Mouse (Mus musculus) ZHBTc4 (cell line): ENCODE data around the gene Casp9.

Source experiments
- DNase-seq: peaks from one replicate; pipeline ENCODE4 v3.0.0-alpha.2; 2011; ENCODE audit warnings: low read depth, low spot score

The Casp9 gene

DNA sequence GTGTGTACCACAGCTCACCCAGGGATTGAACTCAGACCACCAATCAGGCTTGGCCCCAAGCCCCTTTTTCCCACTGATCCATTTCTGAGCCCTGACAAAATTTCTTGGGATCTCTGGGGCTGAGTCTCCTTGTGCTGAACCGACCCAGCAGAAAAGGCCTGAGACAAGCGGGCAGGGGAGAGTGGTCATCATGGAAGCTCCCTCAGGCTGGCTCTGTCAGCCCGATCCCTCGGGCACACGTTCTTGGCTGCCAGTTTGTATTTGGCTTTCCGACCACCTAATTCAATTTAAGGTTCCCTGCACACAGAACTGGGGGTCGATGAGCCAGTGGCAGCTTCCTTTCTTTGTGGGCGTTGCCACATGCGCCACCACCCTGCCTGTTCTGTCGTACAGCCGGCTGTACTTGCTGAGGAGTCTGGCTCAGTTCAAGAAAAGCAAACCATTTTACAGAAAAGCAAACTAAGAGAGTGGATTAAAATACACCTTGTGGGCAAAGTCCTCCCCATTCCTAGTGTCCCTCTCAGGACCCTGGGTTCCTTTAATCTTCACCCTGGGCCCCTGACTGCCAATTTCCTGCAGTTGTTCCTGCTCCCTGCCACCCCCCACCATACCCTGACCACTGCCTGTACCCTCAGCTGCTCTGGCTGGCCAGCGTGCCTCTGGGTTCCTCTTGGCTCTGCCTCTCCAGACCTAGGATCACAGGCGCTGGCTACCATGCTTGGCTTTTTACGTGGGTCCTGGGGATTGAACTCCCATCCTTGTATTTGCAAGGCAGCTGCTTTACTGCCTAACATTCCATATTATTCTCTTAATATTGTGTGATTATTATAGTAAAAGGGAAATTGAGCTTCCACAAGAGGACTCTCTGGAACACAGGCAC lies 23.6 kb downstream of the Casp9 start:
- DNase-seq, result no peak

DNA sequence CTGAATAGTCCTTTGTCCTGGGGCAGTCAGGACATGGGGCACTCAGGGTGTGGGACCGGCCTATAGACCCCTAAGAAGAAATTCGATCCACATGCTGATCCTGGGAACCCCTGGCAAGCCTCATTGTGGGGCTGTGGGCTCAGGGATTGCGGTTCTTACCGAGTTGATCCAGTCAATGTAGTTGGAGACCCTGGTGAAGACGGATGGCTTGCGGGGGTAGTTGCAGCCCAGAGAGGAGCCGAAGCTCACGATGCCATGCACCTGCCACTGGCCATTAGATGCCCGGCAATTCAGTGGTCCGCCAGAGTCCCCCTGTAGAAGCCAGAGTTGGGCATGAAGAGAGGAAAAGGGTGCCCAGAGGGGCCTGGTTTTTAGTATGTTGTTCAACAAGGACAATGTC lies 24.3 kb downstream of the Casp9 start:
- DNase-seq, result no peak

DNA sequence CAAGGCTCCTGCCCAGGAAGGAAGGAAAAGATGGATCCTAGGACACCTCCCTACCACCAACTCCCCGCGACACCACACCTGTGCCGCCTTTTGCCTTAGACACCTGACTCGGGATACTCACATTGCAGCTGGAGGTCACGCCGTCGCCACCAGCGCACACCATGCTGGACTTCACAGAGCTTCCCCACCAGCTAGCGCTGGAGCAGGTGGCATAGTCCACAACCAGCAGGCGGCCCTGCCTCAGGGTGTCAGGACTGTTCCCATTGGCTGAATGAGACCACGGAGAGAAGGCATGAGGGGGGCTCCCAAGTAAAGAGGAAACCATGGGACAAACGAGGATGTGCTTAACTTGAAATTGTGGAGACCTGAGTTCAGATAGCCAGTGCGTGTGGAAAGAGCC lies 25.4 kb downstream of the Casp9 start:
- DNase-seq, result peak; percentile 51

DNA sequence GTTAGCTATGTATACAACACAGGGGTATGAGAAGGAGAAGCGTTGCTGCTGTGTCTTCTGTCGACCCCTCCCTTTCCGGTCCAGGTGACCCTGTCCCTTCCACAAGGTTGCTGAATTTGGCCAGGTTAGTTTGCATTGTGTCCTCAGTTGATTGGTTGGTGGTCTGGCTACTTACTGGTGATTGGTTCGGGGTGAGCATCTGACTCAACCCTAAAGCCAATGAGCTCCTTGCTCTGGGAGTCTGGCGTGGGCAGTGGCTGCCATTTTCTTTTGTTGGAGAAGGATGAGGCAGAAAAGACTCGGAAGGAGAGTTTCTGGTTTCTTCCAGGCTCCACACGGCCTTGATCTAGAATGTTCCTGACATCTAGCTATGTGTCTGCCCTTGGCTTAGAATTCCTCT lies 25.9 kb downstream of the Casp9 start:
- peak; percentile 79 for DNase-seq

DNA sequence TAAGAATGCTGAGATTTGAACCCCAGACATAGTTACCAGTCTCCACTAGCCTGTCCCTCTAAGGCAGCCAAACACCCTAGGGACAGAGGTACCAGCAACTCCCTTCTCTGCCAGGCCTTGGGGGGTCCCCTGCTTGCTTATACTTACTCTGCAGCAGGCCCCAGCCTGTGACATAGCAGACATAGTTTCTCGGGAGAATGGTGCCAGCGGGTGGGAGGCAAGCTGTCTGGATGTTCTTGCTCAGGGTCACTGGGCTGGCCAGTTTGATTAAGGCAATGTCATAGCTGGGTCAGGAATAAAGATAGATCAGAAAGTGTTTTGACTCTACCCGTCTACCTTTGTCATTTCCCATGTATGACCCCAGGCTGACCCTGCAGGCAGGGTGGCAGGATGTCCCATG lies 27.8 kb downstream of the Casp9 start:
- no peak for DNase-seq

DNA sequence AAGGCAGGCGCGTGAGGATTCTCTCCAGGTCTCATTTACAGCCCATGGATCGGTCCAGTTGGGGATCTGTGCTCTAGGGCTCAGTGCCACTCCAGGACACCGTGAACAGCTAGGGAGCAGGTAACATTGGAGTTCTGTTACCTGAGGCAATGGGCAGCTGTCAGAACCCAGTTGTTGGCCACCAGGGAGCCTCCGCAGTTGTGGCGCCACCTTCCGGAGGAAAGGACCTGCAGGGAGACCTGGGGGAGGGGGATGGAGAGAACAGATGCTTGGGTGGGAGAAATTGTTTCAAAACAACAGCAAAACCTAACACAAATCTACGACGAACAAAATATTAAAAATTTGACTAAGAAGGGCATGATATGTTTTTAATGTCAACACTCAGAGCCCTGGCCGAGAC lies 28.7 kb downstream of the Casp9 start:
- DNase-seq, result peak; percentile 74

DNA sequence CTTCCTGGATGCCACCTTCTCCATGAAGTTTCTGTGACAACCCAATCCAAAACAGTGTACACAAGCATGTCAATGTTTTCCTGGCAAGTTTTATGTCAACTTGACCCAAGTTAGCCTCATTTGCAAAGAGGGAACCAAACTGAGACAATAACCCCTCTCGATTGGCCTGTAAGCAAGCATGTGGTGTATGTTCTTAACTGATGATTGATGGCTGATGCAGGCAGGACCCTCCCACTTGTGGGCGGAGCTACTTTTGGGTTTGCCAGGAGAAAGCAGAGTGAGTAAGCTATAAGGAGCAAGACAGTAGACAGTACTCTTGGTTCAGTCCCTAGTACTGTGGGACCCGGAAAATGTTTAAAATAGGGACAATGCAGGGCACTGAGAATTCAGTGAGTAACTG lies 29.6 kb downstream of the Casp9 start:
- DNase-seq, result peak; percentile 89

DNA sequence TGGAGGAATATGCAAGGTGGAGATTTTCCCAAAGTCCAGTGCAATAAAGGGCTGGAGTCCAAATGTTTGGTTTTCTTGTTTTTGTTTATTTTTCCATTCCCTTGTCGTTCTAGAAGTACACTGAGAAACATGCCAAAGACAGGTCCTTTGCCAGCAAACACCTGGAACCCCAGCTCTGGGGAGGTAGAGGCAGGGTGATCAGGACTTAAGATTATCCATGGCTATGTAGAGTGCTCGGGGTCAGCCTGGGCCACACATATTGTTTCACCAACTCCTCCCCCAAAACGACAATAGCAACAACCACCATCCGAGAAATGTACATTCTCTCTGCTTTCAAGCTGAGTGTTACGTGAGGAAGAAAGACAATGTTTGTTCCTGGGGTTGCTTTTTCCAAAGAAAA lies 32.6 kb downstream of the Casp9 start, which contains the start of gene Cela2a:
Gene Cela2a, minus strand, starts transcription at position 101 of the 400 bp plus-strand sequence.
- no peak for DNase-seq

DNA sequence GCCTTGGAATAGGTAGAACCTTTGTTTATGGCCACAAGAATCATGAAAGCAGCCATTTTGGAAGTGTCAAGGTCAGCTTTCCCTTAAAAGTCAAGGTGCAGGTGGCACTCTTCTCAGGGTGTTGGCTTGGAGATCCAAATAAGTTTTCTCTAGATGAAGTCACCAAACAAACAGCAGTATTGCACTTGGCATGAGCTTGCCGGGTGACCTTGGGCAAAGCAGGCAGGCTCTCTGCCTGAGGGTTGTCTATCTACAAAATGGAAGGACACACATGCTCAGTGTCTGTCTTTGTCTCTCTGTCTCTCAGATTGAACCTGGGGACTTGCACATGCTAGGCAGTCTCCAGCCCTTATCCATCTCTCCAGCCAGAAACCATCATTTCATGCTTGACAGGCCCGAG lies 34.0 kb downstream of the Casp9 start:
- DNase-seq, result no peak

DNA sequence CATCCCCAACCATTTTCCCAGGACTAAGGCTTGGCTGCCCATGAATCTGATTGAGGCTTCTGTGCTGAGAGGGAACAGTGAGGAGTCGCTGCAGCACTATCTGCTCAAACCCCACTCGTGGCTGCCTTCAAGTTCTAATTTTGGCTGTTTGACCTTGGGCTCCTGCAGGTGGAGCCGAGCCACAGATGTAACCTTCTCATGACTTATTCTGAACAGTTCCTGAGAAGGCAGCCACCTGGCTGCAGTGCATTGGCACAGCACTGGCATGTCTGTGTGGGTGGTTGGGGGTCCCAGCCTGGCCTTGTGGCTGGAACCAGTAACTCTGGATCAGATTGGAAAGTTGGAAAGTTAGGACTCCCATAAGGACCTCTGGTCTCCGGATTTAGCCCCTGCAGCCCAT lies 34.8 kb downstream of the Casp9 start:
- DNase-seq, result no peak

DNA sequence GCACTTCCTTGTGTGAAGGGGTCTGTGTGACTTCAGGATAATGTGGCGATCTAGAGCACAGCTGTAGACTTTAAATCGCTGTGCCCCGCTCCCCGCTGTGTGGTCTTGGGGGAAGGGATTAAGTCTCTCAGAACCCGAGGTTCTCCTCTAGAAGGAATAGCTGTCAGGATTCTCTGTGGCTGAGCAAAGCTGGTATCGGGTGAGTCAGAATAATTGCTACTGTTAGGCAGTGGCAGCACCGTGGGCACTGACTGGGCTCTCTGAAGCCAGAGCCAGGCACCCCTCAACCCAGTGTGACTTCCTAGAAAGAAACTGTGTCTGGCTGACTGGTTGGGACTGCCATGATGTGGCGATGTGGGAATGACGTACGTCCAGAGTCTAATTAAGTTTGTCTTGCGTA lies 37.0 kb downstream of the Casp9 start:
- peak; percentile 42 for DNase-seq

DNA sequence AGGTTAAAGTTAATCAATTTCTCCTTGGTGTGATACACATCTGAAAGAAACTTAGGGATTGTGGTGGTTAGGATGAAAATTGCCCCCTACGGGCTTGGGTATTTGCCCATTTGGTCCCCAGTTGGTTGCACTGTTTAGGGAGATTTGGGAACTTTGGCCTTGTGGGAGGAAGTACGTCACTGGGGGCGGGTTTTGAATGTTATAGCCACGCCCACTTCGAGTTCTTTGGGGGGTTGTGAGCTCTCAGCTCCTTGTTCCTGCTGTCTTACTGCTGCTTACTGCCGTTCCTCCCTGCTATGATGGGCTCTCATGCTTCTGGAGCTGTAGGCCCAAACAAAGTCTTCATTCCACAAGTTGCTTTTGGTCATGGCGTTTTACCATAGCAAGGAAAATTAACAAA lies 37.9 kb downstream of the Casp9 start:
- peak; percentile 81 for DNase-seq

DNA sequence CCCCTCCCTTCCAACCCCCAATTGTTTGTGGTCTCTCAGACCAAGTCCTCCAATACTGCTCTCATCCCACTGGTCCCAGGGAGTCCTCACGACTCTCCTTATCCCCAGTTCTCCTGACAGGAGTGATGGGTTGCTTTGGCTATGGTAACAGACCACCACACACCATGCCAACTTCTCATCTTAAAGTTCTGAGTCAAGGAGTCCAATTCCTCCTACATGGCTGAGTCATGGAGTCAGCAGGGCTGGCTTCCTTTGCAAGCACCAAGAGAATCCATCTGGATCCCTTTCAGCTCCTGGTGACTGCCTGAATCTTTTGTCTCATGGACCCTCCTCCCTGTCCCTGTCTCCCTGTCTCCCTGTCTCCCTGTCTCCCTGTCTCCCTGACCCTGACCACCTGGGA lies 40.5 kb downstream of the Casp9 start:
- DNase-seq, result no peak

DNA sequence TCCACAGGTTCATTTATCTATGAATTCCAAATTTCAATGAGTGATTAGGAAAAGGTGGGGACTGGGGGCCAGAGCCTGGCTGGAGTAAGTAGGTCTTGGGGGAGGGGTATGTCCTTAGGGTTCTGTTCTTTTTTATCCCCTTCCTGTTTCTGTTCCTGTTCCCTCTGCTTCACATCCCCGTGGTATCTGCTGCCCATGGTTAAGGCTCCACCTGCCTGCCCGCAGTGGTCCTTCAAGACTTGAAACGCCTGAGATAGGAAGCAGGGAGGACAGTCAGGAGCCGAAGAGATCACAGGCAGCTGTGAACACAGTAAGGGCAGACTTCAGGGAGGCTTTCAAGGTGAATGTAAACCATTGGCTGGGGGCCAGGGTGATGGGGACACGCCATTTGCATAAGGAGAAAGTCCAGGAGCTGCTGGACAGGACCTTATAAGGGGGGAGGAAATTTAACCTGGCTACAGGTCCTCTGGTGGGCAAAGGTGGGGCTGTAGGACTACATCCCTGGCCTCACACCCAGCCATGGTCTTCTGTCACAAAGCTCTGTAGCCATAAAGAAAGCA lies 41.2 kb downstream of the Casp9 start:
- DNase-seq, result no peak

DNA sequence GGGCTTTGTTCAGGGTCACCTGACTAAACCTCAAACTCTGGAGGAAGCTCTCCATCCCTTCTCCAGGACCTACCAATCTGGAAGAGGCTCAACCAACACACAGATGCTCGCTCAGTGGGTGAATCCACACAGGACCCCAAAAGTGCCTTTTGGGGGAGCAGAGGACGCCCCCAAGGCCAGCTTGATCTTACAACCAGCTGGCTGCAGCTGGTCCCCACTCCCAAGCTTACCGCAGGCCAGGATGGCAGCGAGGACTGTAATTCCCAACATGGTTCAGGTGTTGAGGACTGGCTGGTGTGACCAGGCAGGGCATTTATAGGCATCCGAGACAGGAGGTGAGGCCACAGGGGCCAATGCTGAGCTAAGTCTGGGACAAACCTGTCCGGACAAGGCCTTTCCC lies 52.6 kb downstream of the Casp9 start, which contains the start of gene Ctrc:
Gene Ctrc, minus strand, starts transcription at position 361 of the 400 bp plus-strand sequence.
- no peak for DNase-seq

DNA sequence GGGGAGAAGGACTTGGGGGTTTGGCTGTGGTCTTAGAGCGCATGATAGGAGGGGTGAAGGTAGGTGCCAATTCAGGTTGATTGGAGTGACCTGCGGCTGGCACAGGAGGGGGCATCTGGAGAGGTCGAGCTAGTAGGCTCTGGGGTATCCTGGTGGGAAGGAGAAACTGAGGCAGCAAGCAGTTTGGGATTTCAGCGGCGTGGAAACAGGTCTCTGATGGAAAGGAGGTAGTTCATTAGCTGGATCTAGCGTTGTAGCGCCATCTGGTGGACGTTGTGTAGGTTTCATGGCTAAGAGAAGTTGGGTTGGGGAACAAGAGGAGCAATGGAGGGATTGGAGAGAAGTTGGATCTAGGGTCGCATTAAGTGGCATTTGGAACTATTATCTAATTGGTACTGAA lies 60.0 kb downstream of the Casp9 start:
- DNase-seq, result peak; percentile 47

DNA sequence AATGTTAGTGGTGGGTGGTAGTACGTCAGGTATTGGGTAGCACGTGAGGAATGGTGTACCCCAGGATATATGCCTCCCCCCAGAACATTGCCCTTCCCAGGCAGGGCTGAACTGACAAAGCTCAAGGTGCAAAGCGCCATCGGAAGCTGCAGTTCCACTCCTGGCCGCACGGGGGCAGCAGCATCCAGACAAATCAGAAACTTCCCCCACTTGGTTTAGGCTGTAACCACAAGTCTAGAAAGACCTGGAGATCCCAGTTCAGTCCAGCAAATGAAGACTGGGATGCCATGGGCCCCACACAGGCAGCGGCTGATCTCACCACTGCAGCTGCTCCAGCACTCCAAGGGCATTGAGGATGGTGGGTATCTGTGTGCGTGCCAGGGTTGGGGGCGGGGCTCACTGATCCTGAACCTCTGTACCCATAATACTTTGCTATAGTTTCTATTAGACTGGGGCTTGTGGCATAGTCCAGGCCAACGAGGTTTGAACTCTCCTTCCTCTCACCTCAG lies 64.1 kb downstream of the Casp9 start:
- peak; percentile 86 for DNase-seq

DNA sequence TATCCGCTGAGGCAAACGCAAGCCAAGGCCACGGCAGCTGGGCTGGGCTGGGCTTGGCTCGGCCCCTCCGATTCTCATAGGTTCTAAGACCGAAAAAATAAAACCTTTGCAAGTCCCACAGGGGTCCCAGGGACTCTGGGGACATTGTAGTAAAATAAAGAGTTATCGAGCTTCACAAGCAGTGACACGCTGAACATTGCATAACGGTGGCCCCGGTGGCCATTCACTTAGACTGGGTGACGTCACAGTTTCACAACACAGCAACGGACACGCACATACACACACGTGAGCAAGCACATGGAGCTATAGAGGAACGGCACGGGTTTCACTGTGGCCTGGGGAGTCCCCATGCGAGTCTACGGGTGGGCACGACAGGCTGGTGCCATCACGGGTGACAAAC lies 65.1 kb downstream of the Casp9 start:
- DNase-seq, result no peak

DNA sequence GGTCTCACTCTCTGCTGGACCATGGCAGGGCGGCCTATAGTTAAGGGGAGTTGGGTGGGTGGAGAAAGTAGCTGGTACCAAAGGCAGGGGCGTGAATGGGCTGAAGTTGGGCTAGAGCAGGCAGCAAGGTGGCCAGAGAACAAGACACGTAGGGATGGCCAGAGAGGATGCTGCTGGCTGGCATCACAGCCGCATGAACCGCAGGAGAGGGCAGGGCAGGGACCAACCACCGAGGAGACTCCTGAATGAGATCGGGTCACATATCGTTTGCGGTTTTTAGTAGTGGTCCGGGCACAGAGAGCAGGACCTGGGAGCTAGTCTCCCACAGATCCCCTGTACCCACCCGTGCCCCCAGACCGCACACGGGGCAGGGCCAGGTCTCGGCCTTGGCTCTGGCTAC lies 65.9 kb downstream of the Casp9 start:
- DNase-seq, result no peak

DNA sequence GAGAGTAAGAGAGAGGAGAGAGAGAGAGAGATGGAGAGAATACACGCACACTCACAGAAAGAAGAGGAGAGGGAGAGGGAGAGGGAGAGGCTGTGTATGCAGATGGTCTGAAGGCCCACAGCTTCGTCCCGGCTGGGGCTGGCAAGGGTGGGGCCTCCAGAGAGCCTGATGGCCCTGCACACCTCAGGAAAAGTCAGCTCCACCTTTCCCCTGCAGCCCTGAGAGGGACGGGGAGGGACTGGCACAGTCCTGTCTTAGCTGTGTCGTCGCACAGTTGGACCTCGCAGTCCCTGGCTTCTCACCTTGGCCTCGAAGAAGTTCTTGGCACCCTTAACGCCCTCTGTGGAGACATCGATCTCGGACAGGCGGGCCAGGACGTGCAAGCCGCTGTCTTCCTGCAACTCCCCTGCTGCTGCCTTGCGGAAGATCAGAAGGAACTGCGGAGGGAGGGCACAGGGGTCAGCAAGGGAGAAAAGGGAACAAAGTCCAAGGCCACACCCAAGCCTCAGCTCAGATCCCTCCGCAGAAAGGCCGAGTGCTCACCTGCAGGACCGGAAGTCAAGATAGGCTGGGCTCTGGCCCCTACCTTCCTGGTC lies 66.9 kb downstream of the Casp9 start:
- DNase-seq, result no peak

DNA sequence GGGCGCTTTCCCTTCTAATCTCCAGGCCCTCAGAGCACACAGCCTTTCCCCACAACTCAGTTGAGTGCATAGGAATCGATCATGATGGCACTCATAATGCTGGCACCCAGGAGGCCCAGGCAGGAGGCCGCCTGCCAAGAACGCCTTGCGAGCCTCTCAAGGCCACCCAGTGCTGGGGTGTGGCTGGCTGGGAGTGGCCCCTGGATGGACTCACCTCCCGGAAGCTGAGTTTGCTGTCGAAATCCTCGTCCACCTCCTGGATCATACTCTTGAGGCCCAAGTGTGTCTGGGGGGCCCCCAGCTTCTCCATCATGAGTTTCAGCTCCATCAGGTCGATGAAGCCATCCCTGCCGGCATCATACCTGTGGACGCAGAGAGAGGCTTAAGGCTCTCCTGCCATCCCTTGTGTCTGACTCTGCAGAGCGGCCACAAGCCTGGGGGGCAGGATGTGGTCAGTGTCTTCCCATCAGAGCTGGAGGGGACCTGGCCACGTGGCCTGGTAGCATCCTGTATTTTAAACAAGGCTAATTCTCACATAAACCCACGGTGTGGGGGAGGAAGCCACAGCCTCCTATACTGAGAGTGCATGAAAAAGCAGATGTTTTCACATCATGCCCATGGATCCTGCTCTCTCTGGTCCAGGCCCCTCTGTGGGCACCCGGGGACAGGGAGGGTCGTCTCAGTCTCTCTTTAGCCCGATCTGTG lies 68.3 kb downstream of the Casp9 start:
- DNase-seq, result no peak

DNA sequence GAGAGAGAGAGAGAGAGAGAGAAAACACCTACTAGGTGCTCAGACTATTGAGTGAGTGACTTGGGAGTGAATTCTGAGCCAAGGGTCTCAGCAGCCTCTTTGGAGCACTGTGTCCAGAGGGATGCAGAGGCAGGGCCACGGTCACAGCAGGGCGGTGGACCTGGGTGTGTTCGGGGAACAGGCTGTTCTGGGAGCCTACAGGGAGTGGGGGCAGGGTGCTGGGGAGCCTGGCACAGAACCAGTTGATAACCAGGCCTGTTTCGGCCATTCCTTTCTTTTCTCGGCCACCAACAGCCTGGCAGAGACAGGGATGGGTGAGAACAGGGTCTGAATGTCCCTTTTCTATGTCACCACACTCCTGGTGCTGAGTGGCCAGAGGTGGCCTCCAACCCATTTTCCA lies 69.5 kb downstream of the Casp9 start:
- no peak for DNase-seq
